Mouse (Mus musculus) layer of hippocampus, adult 18-20 months (tissue): ENCODE data around the gene Kcna5. TPM values are rescaled to one million over a fixed set of nuclear protein-coding genes. Genes with fewer than 3 reads are reported as not detected.

ENCODE experiments used
- total RNA-seq, 2 experiments: library from RNA; stranded (reverse); gene quantifications; 2 replicates each; pipeline ENCODE4 v1.2.3; 2021

Gene Kcna5
- total RNA-seq, 2 experiments from 2014 or later = 1.6 to 2.0 TPM

Other genes starting within 250 kb of the Kcna5 start
- gene Kcna1, start 111.0 kb upstream of the Kcna5 start, total RNA-seq = 100 to 1,000 TPM; 114 to 118 TPM
- 10 to 100 TPM; 47.2 to 54.8 TPM for gene Kcna6, start 205.3 kb upstream of the Kcna5 start, total RNA-seq